ENCODE assay signal across 13 mouse cellular contexts in genomic region chr7:68277054-68277896, GRCm38 (mm10). TPM values are rescaled to one million over a fixed set of nuclear protein-coding genes. Genes with fewer than 3 reads are reported as not detected.
DNase-seq lines count a peak whose midpoint lies in the region; ATAC-seq and TF ChIP-seq lines count a peak whose summit lies in the region.
"Had no signal": no experiment of that assay in that cellular context is flagged by ENCODE, and none has a peak within 500 bp of the region (broad histone marks: within the 10 kb centered on the region; RNA-seq: fewer than 3 reads in every experiment).

No protein-coding gene starts in this region.

- H3K9ac ChIP-seq in limb, embryonic 14.5 days (ENCODE audit: low read depth, low read length, severe bottlenecking) = no peak overlapping the region
- no peak overlapping the region for H3K9ac ChIP-seq in intestine, embryonic 16.5 days (ENCODE audit: low read depth, low read length)

- peak; percentile 72 for DNase-seq in embryo, embryonic 10 days (ENCODE audit: low spot score)
- DNase-seq in embryo, embryonic 9.5 days (ENCODE audit: extremely low spot score) = no peak
- peak; percentile 50 for DNase-seq in left cerebral cortex, postnatal 4 days
- no peak for DNase-seq in left cerebral cortex, postnatal 36 days (ENCODE audit: low spot score in 2 of 2)
- peak; percentile 42 for DNase-seq in brain, embryonic 14.5 days (ENCODE audit: low read depth)
- DNase-seq in limb, embryonic 14.5 days (ENCODE audit: low spot score) = peak; percentile 78
- DNase-seq: cerebellum, adult 11-12 months; lung, adult 18-20 months; right cerebral cortex, adult 18-20 months had no signal

- no peaks in the 10 kb centered on the region for H3K36me3 ChIP-seq in limb, embryonic 14.5 days (ENCODE audit: control insufficient read depth, insufficient read depth, low read length)
- H3K36me3 ChIP-seq in intestine, embryonic 16.5 days (ENCODE audit: control insufficient read depth, insufficient read depth, low read length) = no peaks in the 10 kb centered on the region

- TF ChIP-seq CTCF in brain, embryonic 14.5 days (IDR thresholded peaks at IDR 0.05; ENCODE audit: borderline replicate concordance, extremely low read depth, insufficient read depth, insufficient read length) = no peak

- peak overlapping the region; percentile 72 for H3K27ac ChIP-seq in limb, embryonic 14.5 days (replicated peaks; ENCODE audit: low read depth, low read length)
- H3K27ac ChIP-seq in intestine, embryonic 16.5 days (ENCODE audit: low read length) = no peak overlapping the region

- intact Hi-C loops in left cerebral cortex, postnatal 4 days (cut with DNase I) = no loop called here
- intact Hi-C loops in left cerebral cortex, postnatal 36 days (cut with DNase I) = no loop called here

- H3K9me3 ChIP-seq in limb, embryonic 14.5 days (ENCODE audit: control insufficient read depth, low read length) = no peaks in the 10 kb centered on the region
- no peaks in the 10 kb centered on the region for H3K9me3 ChIP-seq in intestine, embryonic 16.5 days (ENCODE audit: control insufficient read depth, low read length)

- peak; percentile 87 for ATAC-seq in limb, embryonic 14.5 days (ENCODE audit: low FRiP score, low read depth)
- no peak for ATAC-seq in intestine, embryonic 16.5 days
- ATAC-seq in erythroid progenitor cell, adult 5-6 weeks (replicated peaks; ENCODE audit: low FRiP score, poor library complexity, severe bottlenecking) = no peak

- no peak for TF ChIP-seq POLR2A in brain, embryonic 14.5 days (IDR thresholded peaks at IDR 0.05; ENCODE audit: borderline replicate concordance, extremely low read depth, insufficient read depth, insufficient read length, poor library complexity, severe bottlenecking)
- TF ChIP-seq POLR2A in limb, embryonic 14.5 days (IDR thresholded peaks at IDR 0.05; ENCODE audit: borderline replicate concordance, extremely low read depth, insufficient read depth, insufficient read length) = no peak

- WGBS in limb, embryonic 14.5 days = 7% methylated on average over 11 of the region's 11 CpGs
- WGBS in intestine, embryonic 16.5 days = 39% methylated on average over 11 of the region's 11 CpGs

- no peaks in the 10 kb centered on the region for H3K27me3 ChIP-seq in limb, embryonic 14.5 days (ENCODE audit: control insufficient read depth, insufficient read depth, low read length)
- no peaks in the 10 kb centered on the region; the same call in 1 of the 2 replicates for H3K27me3 ChIP-seq in intestine, embryonic 16.5 days (replicated peaks; ENCODE audit: control insufficient read depth, insufficient read depth, low read length)

- H3K4me2 ChIP-seq in limb, embryonic 14.5 days (replicated peaks; ENCODE audit: low read depth, low read length, severe bottlenecking) = no peak overlapping the region
- H3K4me2 ChIP-seq in intestine, embryonic 16.5 days (ENCODE audit: low read depth, low read length) = no peak overlapping the region

- no peak overlapping the region for H3K4me3 ChIP-seq in limb, embryonic 14.5 days (replicated peaks; ENCODE audit: low read length)
- H3K4me3 ChIP-seq in intestine, embryonic 16.5 days (ENCODE audit: low read length) = no peak overlapping the region

- peaks cover 30% of the 10 kb centered on the region for H3K4me1 ChIP-seq in limb, embryonic 14.5 days (ENCODE audit: control insufficient read depth, insufficient read depth, low read length)
- H3K4me1 ChIP-seq in intestine, embryonic 16.5 days (ENCODE audit: control insufficient read depth, insufficient read depth, low read length) = peaks cover 5% of the 10 kb centered on the region; the same call in 1 of the 2 replicates

RNA-seq across cellular contexts. Expression of gene Fam169b, which starts 3.6 kb away (rescaled TPM):
- under 1 TPM; 0.12 to 0.22 TPM for total RNA-seq in left cerebral cortex, postnatal 4 days (2021)
- total RNA-seq in left cerebral cortex, postnatal 36 days (2021) = 1 to 10 TPM in 1 of 2 experiments, under 1 TPM in 1; 0.82 to 1.0 TPM
- 0.05 and 0.10 TPM in 2 replicates for polyA plus RNA-seq in brain, embryonic 14.5 days (2012; rRNA removed)
- polyA plus RNA-seq in limb, embryonic 14.5 days (2012; rRNA removed) = 1.9 and 2.5 TPM in 2 replicates
- polyA plus RNA-seq in limb, embryonic 14.5 days (2014; fragmentation: Nextera tagmentation; extraction: Ambion mirVana) = 1.0 TPM in 2 replicates
- 0.33 and 0.42 TPM in 2 replicates for polyA plus RNA-seq in intestine, embryonic 16.5 days (2015; fragmentation: Nextera tagmentation; extraction: Ambion mirVana)
- 2.2 and 2.5 TPM in 2 replicates for total RNA-seq in erythroid progenitor cell, adult 5-6 weeks (2015; ENCODE audit: low replicate concordance)
- total RNA-seq in erythroid progenitor cell, adult 5-6 weeks (2017; ENCODE audit: low replicate concordance) = 0.51 and 3.0 TPM in 2 replicates
- total RNA-seq: midbrain, postnatal 0 days had no signal
- polyA plus RNA-seq: midbrain, postnatal 0 days had no signal

RNA-seq across cellular contexts. Expression of gene Pgpep1l, which starts 13.2 kb away (rescaled TPM):
- not detected for total RNA-seq in left cerebral cortex, postnatal 4 days (2021)
- 1 to 10 TPM; 1.5 to 1.9 TPM for total RNA-seq in left cerebral cortex, postnatal 36 days (2021)
- polyA plus RNA-seq in brain, embryonic 14.5 days (2012; rRNA removed) = 0.14 and 0.41 TPM in 2 replicates
- polyA plus RNA-seq in limb, embryonic 14.5 days (2012; rRNA removed) = 0.59 and 0.80 TPM in 2 replicates
- polyA plus RNA-seq in limb, embryonic 14.5 days (2014; fragmentation: Nextera tagmentation; extraction: Ambion mirVana) = 0.19 TPM in 1 of 2 replicates, not detected in the other
- not detected in 2 replicates for polyA plus RNA-seq in intestine, embryonic 16.5 days (2015; fragmentation: Nextera tagmentation; extraction: Ambion mirVana)
- total RNA-seq in erythroid progenitor cell, adult 5-6 weeks (2015; ENCODE audit: low replicate concordance) = not detected in 2 replicates
- not detected in 2 replicates for total RNA-seq in erythroid progenitor cell, adult 5-6 weeks (2017; ENCODE audit: low replicate concordance)
- total RNA-seq: hematopoietic stem cell, adult 5-6 weeks; midbrain, postnatal 0 days had no signal
- polyA plus RNA-seq: midbrain, postnatal 0 days had no signal

Comparison
In these comparisons a context has a peak if more than half of its experiments do, and no peak if none do; other contexts are left out.
1. DNase-seq: peak in embryo, embryonic 10 days (single experiment), left cerebral cortex, postnatal 4 days (single experiment), brain, embryonic 14.5 days (single experiment) and limb, embryonic 14.5 days (single experiment); none in embryo, embryonic 9.5 days (single experiment) and left cerebral cortex, postnatal 36 days (0 of 2).